Mouse (Mus musculus) ovary, postnatal 10 days (tissue): ENCODE results near the gene Cd93.
A peak's percentile ranks its signal among the peaks of the same experiment; 100 is the strongest.

Experiments used
- DNase-seq: peaks from one replicate; pipeline ENCODE4 v3.0.0; 2022; ENCODE audit warnings: low spot score

Cd93 gene

DNA sequence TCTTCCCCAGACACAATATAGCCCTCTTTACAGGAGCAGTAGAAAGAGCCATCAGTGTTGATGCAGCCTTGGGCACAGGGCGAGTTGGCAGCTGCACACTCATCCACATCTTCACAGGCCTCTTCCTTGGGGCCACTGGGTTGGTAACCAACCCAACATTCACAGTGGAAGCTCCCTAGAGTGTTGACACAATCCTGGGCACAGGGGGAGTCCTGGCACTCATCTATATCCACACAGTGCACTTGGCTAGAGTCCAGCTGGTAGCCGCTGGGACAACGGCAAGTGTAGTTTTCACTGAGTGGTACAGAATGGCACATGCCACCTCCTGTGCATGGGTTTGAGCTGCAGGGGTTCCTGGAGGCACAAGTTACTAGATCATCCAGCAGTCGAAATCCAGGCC is 1.2 kb downstream of the Cd93 start:
- no peak for DNase-seq

DNA sequence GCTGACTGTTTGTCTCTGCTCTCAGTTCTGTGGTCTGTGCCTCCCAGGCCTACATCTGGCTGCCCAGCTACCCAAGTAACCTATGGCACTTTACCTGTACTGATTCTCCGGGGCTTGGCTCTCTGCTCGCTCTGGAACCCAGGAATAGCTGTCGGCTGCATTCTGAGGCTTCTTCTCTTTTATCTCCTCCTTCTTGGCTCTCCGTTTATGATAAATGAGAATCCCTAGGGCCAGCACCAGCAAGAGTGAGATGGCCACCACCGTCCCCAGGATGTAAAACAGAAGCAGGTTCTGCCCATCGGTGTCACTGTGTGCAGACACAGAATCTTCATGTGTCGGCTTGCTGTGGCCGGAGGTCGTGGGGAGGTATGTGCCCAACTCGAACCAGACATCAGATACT is 1.9 kb downstream of the Cd93 start:
- no peak for DNase-seq

DNA sequence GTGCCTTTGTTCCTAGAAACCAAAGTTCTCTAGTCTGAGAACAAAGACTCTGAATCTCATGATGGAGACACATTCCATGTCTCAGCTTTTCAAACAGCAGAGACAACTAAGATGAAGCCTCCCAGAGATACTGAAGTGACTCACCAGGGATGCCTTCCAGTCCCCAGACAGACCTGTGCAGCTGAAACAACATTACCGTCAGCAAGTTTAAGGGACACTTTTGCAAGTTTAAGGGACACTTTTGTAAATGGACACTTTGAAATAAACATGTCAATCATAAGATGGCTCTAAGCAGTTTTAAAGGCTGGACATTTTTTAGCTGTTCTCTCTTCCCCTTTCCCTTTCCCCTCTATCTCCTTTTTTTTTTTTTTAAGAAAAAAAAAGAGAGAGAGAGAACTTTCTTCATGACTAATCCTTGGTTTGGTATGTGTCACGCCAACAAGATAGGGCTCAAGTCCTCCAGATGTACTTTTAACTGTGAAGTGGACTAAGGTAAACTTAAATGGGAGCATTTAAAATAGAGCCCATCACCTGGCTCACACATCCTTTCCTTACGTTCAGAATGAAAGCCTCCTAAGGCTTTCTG is 3.6 kb downstream of the Cd93 start:
- no peak for DNase-seq

DNA sequence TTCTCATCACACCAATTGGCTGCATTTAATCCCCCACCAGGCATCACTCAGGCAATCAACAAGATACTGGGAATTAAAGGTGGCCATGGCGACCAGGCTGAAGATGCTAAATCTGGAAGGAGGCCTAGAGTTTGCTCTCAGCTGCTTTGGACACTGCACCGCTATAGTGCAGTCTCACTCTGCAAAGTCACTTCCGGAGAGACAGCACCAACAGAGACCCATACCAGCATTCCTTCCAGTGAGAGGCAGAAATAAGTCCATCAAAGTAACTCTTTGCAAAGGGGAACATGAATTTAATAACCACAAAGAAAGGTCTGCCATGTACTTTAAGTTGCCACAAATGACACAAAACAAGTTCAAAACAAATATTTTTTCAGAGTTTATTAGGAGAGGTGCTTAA is 7.1 kb downstream of the Cd93 start:
- DNase-seq, result no peak

DNA sequence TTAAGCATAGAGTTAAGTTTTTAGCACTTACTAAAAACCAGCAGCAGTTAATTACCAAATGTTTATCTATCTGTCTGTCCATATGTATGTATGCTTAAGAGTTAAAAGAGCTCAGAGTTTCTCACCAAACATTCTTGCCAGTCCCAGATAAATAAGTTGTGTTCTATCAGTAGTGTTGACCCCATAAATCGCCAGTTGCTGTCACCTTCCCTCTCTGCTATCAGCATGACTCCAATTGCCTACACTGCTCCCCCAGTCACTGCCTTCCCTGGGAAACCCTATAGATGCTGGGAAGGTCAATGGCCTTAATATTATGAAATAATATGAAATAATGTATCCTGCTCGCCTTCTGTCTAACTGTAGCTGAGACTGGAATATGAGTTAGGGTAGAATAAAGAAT is 11.0 kb downstream of the Cd93 start:
- no peak for DNase-seq

DNA sequence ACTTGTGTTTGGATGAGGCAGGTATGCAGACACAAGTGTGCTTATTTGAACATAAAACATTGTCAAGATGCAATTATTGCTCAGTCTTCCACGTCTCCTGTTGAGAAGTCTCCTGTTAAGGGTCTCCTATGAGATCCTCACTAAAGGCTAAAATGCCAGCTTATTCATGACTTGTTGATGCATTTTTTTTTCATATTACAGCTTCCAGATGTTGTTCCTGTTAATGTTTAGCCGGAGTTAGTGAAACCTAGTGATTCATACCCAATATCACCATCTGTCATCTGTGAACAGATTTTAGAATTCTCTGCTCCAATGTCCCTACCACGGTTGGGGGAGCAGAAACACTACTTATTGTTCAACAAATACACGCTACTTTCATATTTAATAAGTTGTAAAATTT is 12.4 kb downstream of the Cd93 start:
- DNase-seq, result no peak

DNA sequence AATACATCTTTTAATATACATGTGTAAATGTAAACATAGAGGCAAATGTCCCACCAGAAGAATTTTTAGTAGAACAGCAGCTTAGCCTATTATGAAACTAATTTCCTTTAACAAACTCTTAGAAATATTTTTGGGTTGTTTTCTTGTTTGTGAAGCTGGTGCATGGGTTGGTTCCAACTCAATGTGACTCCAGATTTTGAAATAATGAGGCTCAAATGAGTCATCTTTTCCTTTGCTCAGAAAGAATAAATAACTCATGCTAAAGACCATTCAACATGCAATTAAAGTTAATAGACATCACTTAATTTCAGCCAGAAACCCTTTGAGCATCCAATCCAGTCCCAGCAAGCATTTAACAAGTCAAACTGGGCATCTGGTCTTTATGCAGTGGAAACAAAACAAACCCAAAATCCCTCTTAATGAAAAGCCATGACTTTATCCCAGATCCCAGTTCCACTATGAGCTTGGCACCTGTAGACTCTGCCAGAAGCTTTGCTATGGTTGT is 14.3 kb downstream of the Cd93 start:
- no peak for DNase-seq

DNA sequence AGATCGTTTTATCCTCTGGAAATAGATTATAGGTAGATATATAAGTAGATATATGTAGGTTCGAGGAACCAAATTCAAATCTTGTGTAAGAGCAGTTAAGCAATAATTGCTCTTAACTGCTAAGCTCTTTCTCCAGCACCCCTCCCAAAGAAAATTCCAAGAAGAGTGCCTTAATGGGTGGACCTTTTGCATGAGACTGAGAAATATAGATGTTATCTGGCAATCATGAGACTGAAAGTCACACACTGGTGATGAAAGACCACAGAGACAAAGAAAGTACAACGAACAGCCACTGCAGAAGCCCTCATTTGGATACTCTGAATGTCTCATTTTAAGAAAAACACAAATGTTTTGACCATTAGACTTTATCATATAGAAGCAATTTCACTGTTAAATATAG is 14.8 kb downstream of the Cd93 start:
- DNase-seq, result no peak

DNA sequence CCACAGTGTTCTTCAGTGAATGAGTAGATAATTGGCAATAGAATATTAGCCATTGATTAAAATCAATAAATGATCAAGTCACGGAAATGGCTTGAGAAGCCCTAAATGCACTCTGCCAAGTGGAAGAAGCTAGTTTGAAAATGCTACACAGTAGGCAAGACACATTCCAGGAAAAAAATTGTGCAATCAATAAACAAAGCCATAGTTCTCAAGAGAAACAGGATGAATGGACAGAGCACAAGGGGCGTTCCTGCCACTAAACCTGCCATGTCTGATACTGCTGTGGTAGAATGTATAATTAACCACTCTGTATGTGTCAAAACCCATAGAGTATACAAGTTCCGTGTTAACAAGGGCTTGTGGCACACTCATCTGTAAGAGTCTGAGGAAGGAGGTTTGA is 15.8 kb downstream of the Cd93 start:
- no peak for DNase-seq

DNA sequence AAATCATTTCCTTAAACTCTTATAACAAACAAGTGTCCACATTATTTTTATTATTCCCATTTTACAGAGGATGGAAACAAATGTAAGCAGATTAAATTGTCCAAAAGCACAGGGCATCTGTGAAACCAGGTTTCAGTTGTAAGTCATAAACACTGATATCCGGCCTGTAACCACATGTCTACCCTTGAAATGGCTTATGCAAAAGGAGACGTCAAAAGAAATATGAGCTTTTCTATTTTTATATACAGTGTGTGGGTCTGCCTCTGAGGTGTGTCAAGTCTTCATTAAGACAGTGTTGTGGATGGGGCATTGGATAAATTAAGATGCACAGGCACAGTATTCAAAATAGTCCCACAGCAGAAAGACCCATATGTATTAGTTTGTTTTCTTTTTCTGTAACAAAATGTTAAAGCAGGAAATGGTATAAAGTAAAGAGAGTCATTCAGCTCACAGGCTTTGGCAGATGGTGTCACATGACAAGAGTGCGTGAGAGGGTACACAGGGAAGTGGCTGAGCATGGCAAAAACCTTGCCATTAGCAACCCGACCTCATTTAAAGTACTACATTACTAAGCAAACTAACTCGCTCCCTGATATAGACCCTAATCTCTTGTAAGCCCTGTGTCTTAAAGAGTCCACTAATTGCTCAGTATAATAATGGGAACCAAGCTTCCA is 17.5 kb downstream of the Cd93 start:
- DNase-seq, result no peak

DNA sequence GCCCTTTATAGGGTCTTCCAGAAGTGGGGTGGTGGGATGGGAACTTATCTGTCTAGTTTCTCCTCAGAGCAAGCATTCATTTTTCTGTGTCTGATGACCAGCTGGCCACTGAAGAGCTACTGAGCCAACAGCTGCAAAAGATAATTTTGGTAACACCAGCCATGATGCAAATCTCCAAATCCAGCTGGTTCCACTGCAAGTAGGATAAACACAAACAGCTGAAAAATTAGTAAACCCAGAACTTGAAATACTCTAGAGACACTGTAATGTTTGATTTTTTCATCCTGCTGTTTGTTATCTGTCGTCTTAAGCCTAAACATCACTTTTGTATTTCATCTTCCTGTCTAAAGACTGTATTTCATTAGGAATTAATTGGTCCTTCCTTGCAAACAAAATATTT is 21.7 kb downstream of the Cd93 start:
- no peak for DNase-seq

DNA sequence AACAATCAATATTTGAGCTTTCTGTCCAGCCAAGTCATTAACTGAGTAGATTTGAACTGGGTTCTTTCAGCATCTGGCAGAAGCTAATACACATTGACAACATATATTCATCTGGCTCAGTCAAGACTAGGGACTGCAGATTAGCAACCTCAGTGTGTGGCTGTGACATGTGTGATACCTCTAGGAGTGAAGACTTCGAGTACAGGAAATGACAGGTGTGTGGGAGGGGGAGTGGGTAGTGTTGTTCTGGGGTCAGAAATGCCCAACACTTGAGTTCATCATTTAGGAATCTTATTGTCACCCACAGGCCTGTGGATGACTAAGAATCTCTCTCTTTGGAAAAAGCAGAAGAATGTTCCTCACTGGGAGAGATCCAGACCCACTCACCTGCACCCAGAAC is 22.3 kb downstream of the Cd93 start:
- no peak for DNase-seq

DNA sequence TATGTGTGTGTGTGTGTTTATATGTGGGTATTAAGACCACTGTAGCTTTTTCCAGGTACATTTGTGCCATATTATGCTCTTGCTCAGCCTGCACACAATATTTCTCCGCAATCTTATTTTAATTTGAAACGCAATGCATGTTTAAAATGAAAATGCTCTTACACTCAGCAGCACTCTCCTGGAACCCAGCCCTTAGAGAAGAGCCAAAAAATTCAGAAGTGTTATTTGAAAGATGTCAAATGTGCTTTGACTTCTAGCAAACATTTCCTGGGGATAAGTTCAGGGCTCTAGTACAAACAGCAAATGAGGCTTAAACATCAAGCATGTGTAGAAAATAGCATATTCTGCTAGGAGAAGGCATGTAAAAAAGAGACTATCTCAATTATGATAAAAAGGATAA is 23.6 kb downstream of the Cd93 start:
- no peak for DNase-seq

DNA sequence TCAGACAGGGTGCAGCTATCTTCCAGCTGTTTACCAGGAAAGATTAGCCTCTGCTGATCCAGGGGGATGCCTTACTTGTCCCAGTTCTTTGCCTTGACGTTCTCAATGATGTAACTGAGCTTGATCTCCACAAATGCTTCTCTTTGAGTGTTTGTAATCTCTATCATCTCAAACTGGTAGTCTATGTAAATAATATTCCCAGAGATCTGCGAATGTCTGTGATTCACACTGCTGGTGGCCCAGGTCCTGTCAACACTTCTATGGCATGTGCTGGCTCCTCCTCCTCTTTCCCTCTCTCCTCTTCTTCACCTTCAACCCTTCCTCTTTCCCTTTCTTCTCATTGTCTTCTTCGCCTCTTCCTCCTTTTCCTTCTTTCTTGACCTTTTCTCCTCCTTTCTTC is 24.2 kb downstream of the Cd93 start:
- no peak for DNase-seq

DNA sequence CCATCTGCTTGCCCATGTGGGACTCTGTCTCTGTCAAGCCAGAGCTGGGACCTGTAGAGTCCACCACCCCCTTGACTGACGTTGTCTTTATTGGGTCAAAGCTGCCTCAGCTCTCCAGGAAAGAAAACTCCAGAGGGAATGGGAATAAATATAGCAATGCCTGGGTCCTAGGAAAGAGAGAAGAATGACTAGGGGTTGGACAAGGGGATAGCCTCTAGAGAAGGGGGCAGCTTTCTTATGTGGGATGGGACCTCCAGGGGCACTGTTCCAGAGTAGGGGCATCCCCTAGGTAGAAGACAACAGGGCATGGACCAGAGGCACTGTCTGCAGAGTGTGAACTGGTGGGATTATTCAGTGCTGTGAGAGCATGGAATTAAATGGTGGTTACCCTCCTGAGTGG is 33.5 kb downstream of the Cd93 start:
- DNase-seq, result no peak

DNA sequence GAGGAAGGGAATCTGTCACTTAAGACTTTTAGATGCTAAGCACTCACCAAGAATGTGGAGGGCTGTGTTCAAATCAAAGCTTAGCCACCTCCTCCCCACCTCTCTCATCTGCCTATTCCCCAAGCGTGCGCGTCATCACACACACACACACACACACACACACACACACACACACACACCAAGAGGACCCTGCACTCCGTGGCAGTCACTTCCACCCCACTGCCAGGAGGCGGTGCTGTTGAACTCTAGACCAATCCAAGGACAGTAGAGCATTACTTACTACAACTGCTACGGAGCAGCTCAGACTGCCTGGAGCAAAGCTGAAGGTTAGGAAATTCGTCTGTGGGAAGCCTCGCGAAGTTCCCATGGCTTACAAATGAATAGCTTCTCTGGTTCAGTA is 34.2 kb downstream of the Cd93 start:
- DNase-seq, result peak; percentile 50

DNA sequence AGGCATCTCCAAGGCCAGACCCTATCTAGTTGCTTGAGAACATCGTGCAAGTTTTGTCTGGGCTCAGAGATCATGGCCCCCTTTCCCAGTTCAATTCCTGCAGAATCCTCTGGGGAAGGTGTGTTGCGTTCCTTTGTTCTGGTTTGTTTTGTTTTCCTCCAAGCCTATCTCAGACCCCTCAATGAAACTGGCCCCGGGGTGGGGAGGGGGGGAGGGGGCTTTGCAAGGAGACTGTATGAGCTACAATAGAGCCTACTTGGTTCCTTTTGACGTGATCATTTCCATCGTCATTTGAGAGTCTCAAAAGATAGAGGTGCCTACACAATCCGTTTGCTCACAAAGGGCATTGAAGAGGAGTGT is 34.6 kb downstream of the Cd93 start:
- DNase-seq, result no peak

DNA sequence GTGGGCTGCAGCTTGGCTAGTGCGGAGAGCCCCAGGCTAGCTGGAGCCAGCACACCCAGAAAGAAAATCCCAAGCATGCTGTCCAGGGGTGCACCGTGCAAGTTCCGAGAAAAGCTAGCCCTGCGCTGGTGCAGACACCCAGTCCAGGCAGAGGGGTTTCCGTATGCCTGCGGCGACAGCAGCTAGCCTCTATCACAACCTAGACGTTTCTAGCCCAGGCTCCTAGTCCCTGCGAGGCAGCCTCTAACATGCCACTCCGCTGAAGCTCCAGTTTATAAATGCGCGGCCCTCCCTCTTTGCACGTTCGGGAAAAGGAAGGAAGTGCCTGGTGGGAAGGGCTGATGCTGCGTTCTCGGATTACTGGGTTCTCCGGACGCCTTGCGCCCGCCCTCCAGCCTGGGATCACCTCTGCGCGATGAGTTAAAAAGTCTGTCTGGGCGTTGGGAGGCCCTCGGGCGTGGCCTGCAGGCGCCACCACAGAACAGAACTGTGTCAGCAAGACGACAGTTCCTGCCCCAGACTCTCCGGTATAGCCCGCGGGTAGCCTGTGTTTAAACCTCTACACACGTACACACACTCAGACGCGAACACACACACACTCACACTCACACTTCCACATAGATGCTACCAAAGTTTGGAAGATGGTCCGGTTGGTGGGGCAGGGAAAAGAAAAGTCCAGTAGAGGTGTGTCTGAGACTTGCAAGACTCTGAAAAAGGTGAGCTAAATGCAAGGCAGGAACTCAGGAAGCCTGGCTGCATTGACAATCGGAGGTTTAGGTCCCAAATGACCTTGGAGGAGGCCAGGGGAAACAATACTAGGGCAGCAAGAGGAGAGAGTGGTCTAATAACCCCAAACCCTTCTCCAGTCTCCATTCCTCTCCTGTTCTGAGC is 35.2 kb downstream of the Cd93 start, which contains the start of gene Thbd:
TSS of gene Thbd (minus strand) at position 319 of the 891 bp plus-strand sequence.
- DNase-seq, result peak; percentile 33

DNA sequence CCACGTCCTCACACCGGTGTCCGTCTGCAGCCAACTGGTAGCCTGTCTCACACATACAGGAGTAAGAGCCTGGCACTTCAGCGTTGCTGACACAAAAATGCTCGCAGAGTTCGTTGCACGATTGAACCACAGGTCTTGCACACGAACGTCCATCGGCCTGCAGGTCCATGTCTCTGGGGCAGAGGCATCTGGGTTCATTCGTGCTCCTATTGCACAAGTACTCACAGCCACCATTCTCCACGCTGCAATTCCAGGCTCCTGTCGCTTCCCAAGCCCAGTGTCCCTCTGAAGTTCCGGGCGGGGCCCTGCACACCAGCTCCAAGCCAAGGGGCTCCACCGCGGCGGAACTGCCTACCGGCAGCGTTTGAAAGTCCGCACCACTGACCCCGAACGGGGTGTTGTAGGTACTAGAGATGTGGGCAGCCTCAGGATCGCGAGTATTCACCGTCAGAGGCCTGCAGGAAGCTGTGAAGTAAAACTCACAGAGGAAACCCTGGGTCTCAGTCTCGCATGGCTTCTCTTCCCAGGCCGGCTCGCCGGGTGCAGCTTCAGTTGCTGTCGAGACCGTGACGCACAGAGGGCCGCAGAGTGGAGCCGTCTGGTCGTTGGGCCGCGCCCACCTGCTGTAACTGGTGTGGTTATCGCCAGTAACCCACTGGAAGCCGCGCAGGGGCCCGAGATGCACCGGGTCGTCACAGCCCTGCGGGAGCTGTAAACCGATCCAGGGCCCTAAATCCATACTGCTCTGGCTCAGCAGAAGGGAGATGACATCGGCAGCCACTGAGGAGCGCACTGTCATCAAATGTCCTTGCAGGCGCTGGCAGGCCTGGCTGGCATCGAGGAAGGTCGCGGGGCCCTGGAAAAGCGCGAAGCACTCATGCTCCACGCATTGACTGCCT is 36.1 kb downstream of the Cd93 start:
- peak; percentile 18 for DNase-seq

DNA sequence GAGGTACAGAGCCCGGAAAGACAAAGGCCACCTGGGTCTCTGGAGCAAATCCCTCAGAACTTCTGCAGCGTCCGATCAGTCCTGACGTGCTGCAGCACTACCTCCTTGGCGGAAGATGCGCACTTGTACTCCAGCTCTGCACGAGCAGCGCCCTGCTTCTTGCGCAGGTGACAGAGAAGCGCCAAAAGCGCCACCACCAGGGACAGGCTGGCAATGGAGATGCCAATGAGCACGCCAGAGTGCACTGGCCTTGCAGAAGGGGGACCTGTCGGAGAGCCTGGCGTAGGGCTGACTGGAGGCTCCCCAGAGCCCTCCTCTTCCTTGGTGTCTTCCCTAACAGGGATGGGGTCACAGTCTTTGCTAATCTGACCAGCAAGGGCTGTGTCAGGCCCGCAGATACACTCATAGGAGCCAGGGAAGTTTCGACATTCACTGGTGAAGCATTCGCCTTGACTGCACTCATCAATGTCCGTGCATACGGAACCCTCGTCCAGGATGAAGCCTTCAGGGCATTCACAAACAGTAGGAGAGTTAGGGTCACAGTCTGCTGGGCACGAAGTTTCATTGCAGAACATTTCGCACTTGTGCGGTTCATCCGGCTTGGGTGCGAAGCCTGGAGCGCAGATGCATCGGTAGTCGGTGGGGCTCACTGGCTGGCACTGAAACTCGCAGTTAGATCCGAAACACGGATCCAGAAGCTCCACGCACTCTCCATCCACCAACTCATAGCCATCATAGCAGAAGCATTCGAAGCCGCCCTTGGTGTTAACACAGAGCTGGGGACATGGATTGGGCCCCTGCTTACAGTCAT is 37.0 kb downstream of the Cd93 start:
- peak; percentile 4 for DNase-seq

DNA sequence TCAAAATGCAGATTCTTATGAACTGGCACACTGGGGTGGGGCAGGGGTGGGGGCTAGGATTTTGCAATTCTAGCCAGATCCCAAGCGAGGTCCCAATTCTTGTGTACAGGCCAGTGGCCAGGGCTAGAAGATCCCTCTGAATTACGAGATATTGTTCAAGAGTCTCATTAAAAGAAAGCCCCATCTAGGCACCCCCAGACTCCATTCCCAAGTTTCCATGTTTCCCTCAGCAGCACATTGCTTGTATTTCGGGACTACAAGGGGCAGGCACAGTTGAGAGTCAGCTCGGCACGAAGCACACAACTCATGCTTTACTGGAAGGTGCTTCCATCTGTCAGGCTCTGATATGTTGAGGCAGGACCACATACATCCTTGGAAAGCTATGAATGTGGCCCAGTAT is 38.5 kb downstream of the Cd93 start:
- DNase-seq, result no peak
